Mouse (Mus musculus) megakaryocyte-erythroid progenitor cell, adult 5-6 weeks (primary cell): Measurements from ENCODE around the gene Gm6205. TPM values are rescaled to one million over a fixed set of nuclear protein-coding genes. Genes with fewer than 3 reads are reported as not detected.
"Not testable (repeated sequence)": the region's sequence is repeated elsewhere in the genome, so short reads cannot be mapped to it uniquely, and the experiment has no call there.

Source experiments
- ATAC-seq: replicated peaks from 2 replicates; pipeline ENCODE4 v1.8.0; 2016; ENCODE audit warnings: mild to moderate bottlenecking, inconsistent platforms; ENCODE audit not compliant: severe bottlenecking, poor library complexity, low FRiP score, low TSS enrichment
- total RNA-seq, 2 experiments: library from RNA; stranded (forward) in 1 of 2; stranded (reverse) in 1 of 2; fragments of 200-1000, 215-1000 nt in 1 of 2; fragments of >200 nt in 1 of 2; fragmentation: Nextera tagmentation in 1 of 2; gene quantifications; 2 replicates each; pipeline ENCODE4 v1.2.3; 2014 to 2017

Gm6205 gene
- total RNA-seq (2014; fragmentation: Nextera tagmentation), result not detected in 2 replicates
- not detected in 2 replicates for total RNA-seq (2017)

DNA sequence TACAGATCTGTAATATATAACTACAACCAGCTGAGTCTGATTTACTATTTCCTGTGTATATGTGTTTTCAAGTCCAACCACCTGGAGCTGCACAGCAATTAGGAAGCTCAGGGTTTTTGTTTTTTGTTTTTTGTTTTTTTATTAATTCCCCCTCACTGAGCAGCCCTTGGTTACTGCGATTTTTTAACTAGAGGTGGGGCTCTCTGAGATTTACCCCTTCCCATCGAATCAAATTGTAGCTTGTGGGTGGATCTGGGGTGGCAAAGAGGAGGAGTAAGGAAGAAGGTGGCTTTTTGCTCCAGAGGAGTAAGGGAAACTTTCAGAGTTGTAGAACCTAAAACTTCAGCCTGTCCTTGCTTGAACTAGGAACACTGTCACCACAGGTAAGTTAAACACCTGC lies at the start of gene Gm6205:
TSS of gene Gm6205 (plus strand) at position 301 of the 400 bp plus-strand sequence.
- not testable (repeated sequence) for ATAC-seq

DNA sequence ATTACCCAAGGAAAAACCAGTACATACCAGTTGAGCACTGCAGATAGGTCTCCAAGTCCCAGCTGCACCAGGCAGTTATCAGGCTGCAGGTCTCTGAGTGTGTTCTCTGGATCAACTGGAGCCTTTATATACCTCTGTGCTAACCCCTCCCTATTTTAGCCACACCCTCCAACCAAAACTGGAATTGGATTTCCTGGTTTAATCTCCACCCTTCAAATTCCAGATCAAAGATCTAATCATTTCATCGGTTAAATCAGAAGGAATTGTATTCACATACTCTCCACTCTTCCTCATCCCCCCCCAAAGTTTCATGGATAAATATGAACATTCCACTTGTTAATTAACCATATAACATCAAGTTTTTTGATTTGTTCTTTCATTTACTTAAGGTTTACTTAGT lies 31.9 kb upstream of the Gm6205 start, which contains the start of gene Gm3147:
TSS of gene Gm3147 (minus strand) at position 101 of the 400 bp plus-strand sequence.
- not testable (repeated sequence) for ATAC-seq

DNA sequence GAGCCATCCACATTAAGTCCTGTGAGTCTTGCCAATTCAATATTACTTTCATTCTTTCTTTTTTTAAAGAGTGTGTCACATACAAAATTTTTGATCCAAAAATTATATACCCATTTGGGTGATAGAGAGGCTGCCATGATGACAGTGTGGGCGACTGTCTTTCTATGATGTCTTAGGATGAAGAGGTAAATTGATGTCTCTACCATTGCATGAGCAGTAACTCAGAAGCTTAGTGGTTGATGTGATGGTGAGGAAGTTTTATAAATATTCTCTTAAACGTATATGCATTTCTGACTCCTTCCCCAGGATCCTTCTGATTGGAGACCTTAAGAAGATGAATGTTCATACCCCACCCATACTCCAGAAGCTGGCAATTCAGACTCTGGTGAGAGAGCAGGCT lies 24.5 kb upstream of the Gm6205 start, which contains the start of gene Gm6509:
TSS of gene Gm6509 (plus strand) at position 301 of the 400 bp plus-strand sequence.
- not testable (repeated sequence) for ATAC-seq

Other genes with a start within 250 kb of the Gm6205 start
- not detected in 2 replicates for gene Gm7682, start 202.6 kb upstream of the Gm6205 start, total RNA-seq (2014; fragmentation: Nextera tagmentation)
- gene Gm7682, start 202.6 kb upstream of the Gm6205 start, total RNA-seq (2017), result not detected in 2 replicates
- not detected in 2 replicates for gene Gm3139, start 122.1 kb upstream of the Gm6205 start, total RNA-seq (2014; fragmentation: Nextera tagmentation)
- not detected in 2 replicates for gene Gm3139, start 122.1 kb upstream of the Gm6205 start, total RNA-seq (2017)
- not detected in 2 replicates for gene Gm3147, start 32.0 kb upstream of the Gm6205 start, total RNA-seq (2014; fragmentation: Nextera tagmentation)
- not detected in 2 replicates for gene Gm3147, start 32.0 kb upstream of the Gm6205 start, total RNA-seq (2017)
- not detected in 2 replicates for gene Gm6509, start 24.4 kb upstream of the Gm6205 start, total RNA-seq (2014; fragmentation: Nextera tagmentation)
- gene Gm6509, start 24.4 kb upstream of the Gm6205 start, total RNA-seq (2017), result not detected in 2 replicates
- not detected in 2 replicates for gene Gm3183, start 217.1 kb downstream of the Gm6205 start, total RNA-seq (2014; fragmentation: Nextera tagmentation)
- gene Gm3183, start 217.1 kb downstream of the Gm6205 start, total RNA-seq (2017), result not detected in 2 replicates